19 mouse cellular contexts compared by ENCODE assay signal in genomic region chr13:49129154-49129553, GRCm38 (mm10). TPM values are rescaled to one million over a fixed set of nuclear protein-coding genes. Genes with fewer than 3 reads are reported as not detected.
DNase-seq lines count a peak whose midpoint lies in the region; ATAC-seq and TF ChIP-seq lines count a peak whose summit lies in the region.
"Had no signal": no experiment of that assay in that cellular context is flagged by ENCODE, and none has a peak within 500 bp of the region (broad histone marks: within the 10 kb centered on the region; RNA-seq: fewer than 3 reads in every experiment).

No protein-coding gene starts in this region.

- intact Hi-C loops in left cerebral cortex, adult 2 months (cut with DNase I) = no loop called here
- intact Hi-C loops in left cerebral cortex, postnatal 25 days (cut with DNase I) = no loop called here

- H3K4me2 ChIP-seq in forebrain, embryonic 15.5 days (replicated peaks) = no peak overlapping the region
- no peak overlapping the region for H3K4me2 ChIP-seq in forebrain, embryonic 16.5 days (ENCODE audit: low read length)
- H3K4me2 ChIP-seq in heart, embryonic 15.5 days = no peak overlapping the region
- H3K4me2 ChIP-seq in midbrain, postnatal 0 days (ENCODE audit: low read depth, low read length, poor library complexity, severe bottlenecking) = no peak overlapping the region
- H3K4me2 ChIP-seq in liver, postnatal 0 days (ENCODE audit: low read depth, low read length) = no peak overlapping the region
- H3K4me2 ChIP-seq: embryonic facial prominence, embryonic 15.5 days; limb, embryonic 12.5 days; liver, embryonic 12.5 days; lung, embryonic 14.5 days had no signal

- TF ChIP-seq CTCF in left cerebral cortex, adult 2 months (IDR thresholded peaks at IDR 0.05) = no peak
- TF ChIP-seq CTCF in midbrain, postnatal 0 days (IDR thresholded peaks at IDR 0.05) = no peak
- TF ChIP-seq CTCF in liver, postnatal 0 days (IDR thresholded peaks at IDR 0.05; ENCODE audit: low read depth) = no peak

- no peak for ATAC-seq in forebrain, embryonic 15.5 days (replicated peaks)
- ATAC-seq in forebrain, embryonic 16.5 days = no peak
- ATAC-seq in heart, embryonic 15.5 days (replicated peaks; ENCODE audit: insufficient number of reproducible peaks, insufficient read depth, low FRiP score, low read depth) = no peak
- ATAC-seq in midbrain, postnatal 0 days (ENCODE audit: low FRiP score) = no peak
- no peak for ATAC-seq in liver, postnatal 0 days
- ATAC-seq: activated CD4-positive, CD25-positive, alpha-beta regulatory T cell, adult 4 months; liver, embryonic 12.5 days had no signal

- H3K27ac ChIP-seq in forebrain, embryonic 15.5 days (replicated peaks) = peak overlapping the region; percentile 9; the same call in 1 of the 2 replicates
- H3K27ac ChIP-seq in forebrain, embryonic 16.5 days (ENCODE audit: low read length) = no peak overlapping the region
- peak overlapping the region; percentile 64; the same call in 1 of the 2 replicates for H3K27ac ChIP-seq in heart, embryonic 15.5 days
- H3K27ac ChIP-seq in left cerebral cortex, adult 2 months = peak overlapping the region; percentile 71
- H3K27ac ChIP-seq in midbrain, postnatal 0 days (ENCODE audit: low read depth, low read length) = peak overlapping the region; percentile 44; the same call in 1 of the 2 replicates
- no peak overlapping the region for H3K27ac ChIP-seq in liver, postnatal 0 days (ENCODE audit: low read depth)
- H3K27ac ChIP-seq: embryonic facial prominence, embryonic 15.5 days; limb, embryonic 12.5 days; liver, embryonic 12.5 days had no signal

- peaks cover 66% of the 10 kb centered on the region for H3K4me1 ChIP-seq in forebrain, embryonic 15.5 days
- peaks cover 60% of the 10 kb centered on the region for H3K4me1 ChIP-seq in forebrain, embryonic 16.5 days (replicated peaks; ENCODE audit: control insufficient read depth, insufficient read depth, low read length)
- H3K4me1 ChIP-seq in heart, embryonic 15.5 days (replicated peaks) = peaks cover 62% of the 10 kb centered on the region
- H3K4me1 ChIP-seq in midbrain, postnatal 0 days (ENCODE audit: insufficient read depth, low read length) = peaks cover 33% of the 10 kb centered on the region
- H3K4me1 ChIP-seq in liver, postnatal 0 days (ENCODE audit: insufficient read depth) = peaks cover 7% of the 10 kb centered on the region

- WGBS in forebrain, embryonic 15.5 days = 96% methylated on average over 1 of the region's 1 CpGs
- 96% methylated on average over 1 of the region's 1 CpGs for WGBS in forebrain, embryonic 16.5 days
- 87% methylated on average over 1 of the region's 1 CpGs for WGBS in heart, embryonic 15.5 days
- WGBS in midbrain, postnatal 0 days = 94% methylated on average over 1 of the region's 1 CpGs
- 83% methylated on average over 1 of the region's 1 CpGs for WGBS in liver, postnatal 0 days (ENCODE audit: insufficient replicate concordance)

- no peak for DNase-seq in heart, adult 8-10 months (ENCODE audit: low spot score)
- DNase-seq in left cerebral cortex, adult 2 months (ENCODE audit: extremely low spot score in 1 of 2, low spot score in 2 of 2) = no peak
- no peak for DNase-seq in left cerebral cortex, postnatal 25 days (ENCODE audit: low spot score in 2 of 2)
- no peak for DNase-seq in midbrain, postnatal 0 days (ENCODE audit: low spot score)
- DNase-seq in liver, postnatal 0 days = no peak
- DNase-seq: kidney, adult 2 months; kidney, postnatal 10 days; lung, postnatal 4 days; thymus, adult 2 months had no signal

- H3K36me3 ChIP-seq in forebrain, embryonic 15.5 days = no peaks in the 10 kb centered on the region
- no peaks in the 10 kb centered on the region for H3K36me3 ChIP-seq in forebrain, embryonic 16.5 days (ENCODE audit: control insufficient read depth, insufficient read depth)
- H3K36me3 ChIP-seq in heart, embryonic 15.5 days = no peaks in the 10 kb centered on the region
- H3K36me3 ChIP-seq in midbrain, postnatal 0 days (ENCODE audit: insufficient read depth, low read length) = no peaks in the 10 kb centered on the region
- no peaks in the 10 kb centered on the region for H3K36me3 ChIP-seq in liver, postnatal 0 days (replicated peaks; ENCODE audit: insufficient read depth, low read length)
- H3K36me3 ChIP-seq: embryonic facial prominence, embryonic 15.5 days; G1E; limb, embryonic 12.5 days; liver, embryonic 12.5 days had no signal

- H3K9ac ChIP-seq in forebrain, embryonic 15.5 days (replicated peaks) = no peak overlapping the region
- no peak overlapping the region for H3K9ac ChIP-seq in forebrain, embryonic 16.5 days (replicated peaks; ENCODE audit: low read depth, low read length)
- H3K9ac ChIP-seq in heart, embryonic 15.5 days = no peak overlapping the region
- H3K9ac ChIP-seq in midbrain, postnatal 0 days (replicated peaks; ENCODE audit: low read length, poor library complexity, severe bottlenecking) = no peak overlapping the region
- no peak overlapping the region for H3K9ac ChIP-seq in liver, postnatal 0 days (replicated peaks)
- H3K9ac ChIP-seq: embryonic facial prominence, embryonic 15.5 days; limb, embryonic 12.5 days; liver, embryonic 12.5 days; lung, embryonic 14.5 days had no signal

- H3K9me3 ChIP-seq in forebrain, embryonic 15.5 days = no peaks in the 10 kb centered on the region
- no peaks in the 10 kb centered on the region for H3K9me3 ChIP-seq in forebrain, embryonic 16.5 days (ENCODE audit: control insufficient read depth, low read length)
- H3K9me3 ChIP-seq in heart, embryonic 15.5 days (replicated peaks) = no peaks in the 10 kb centered on the region
- no peaks in the 10 kb centered on the region for H3K9me3 ChIP-seq in midbrain, postnatal 0 days (ENCODE audit: low read length)
- no peaks in the 10 kb centered on the region for H3K9me3 ChIP-seq in liver, postnatal 0 days (ENCODE audit: low read length)
- H3K9me3 ChIP-seq: embryonic facial prominence, embryonic 15.5 days; G1E; limb, embryonic 12.5 days; liver, embryonic 12.5 days had no signal

- no peak overlapping the region for H3K4me3 ChIP-seq in forebrain, embryonic 15.5 days
- no peak overlapping the region for H3K4me3 ChIP-seq in forebrain, embryonic 16.5 days (replicated peaks; ENCODE audit: low read length)
- no peak overlapping the region for H3K4me3 ChIP-seq in heart, embryonic 15.5 days
- H3K4me3 ChIP-seq in left cerebral cortex, adult 2 months = no peak overlapping the region
- no peak overlapping the region for H3K4me3 ChIP-seq in midbrain, postnatal 0 days (ENCODE audit: low read depth, low read length)
- no peak overlapping the region for H3K4me3 ChIP-seq in liver, postnatal 0 days (ENCODE audit: low read depth, low read length)
- H3K4me3 ChIP-seq: embryonic facial prominence, embryonic 15.5 days; limb, embryonic 12.5 days; liver, embryonic 12.5 days had no signal

- no peaks in the 10 kb centered on the region for H3K27me3 ChIP-seq in forebrain, embryonic 15.5 days
- H3K27me3 ChIP-seq in forebrain, embryonic 16.5 days (replicated peaks; ENCODE audit: control insufficient read depth, insufficient read depth, low read length) = no peaks in the 10 kb centered on the region
- no peaks in the 10 kb centered on the region for H3K27me3 ChIP-seq in heart, embryonic 15.5 days
- H3K27me3 ChIP-seq in midbrain, postnatal 0 days (ENCODE audit: insufficient read depth, low read length) = no peaks in the 10 kb centered on the region
- H3K27me3 ChIP-seq in liver, postnatal 0 days (ENCODE audit: insufficient read depth, low read length) = no peaks in the 10 kb centered on the region
- H3K27me3 ChIP-seq: embryonic facial prominence, embryonic 15.5 days; limb, embryonic 12.5 days had no signal

- TF ChIP-seq EP300 in liver, postnatal 0 days (IDR thresholded peaks at IDR 0.05; ENCODE audit: low read depth) = no peak

RNA-seq across cellular contexts. Expression of gene Wnk2, which starts 18.7 kb away (rescaled TPM):
- polyA plus RNA-seq in forebrain, embryonic 15.5 days (2015; fragmentation: Nextera tagmentation; extraction: Ambion mirVana) = 21.6 and 21.9 TPM in 2 replicates
- 16.0 and 21.3 TPM in 2 replicates for polyA plus RNA-seq in forebrain, embryonic 16.5 days (2015; fragmentation: Nextera tagmentation; extraction: Ambion mirVana)
- 1.4 and 2.0 TPM in 2 replicates for polyA plus RNA-seq in heart, embryonic 15.5 days (2015; fragmentation: Nextera tagmentation; extraction: Ambion mirVana)
- 10 to 100 TPM; 60.5 to 89.6 (median 75.4) TPM for total RNA-seq in heart, adult 8-10 months (2022)
- total RNA-seq in left cerebral cortex, adult 2 months (2021) = 100 to 1,000 TPM; 129 to 145 TPM
- total RNA-seq in left cerebral cortex, postnatal 25 days (2021) = 100 to 1,000 TPM; 111 to 115 TPM
- total RNA-seq in midbrain, postnatal 0 days (2014; rRNA removed) = 62.9 and 63.4 TPM in 2 replicates
- polyA plus RNA-seq in midbrain, postnatal 0 days (2015; fragmentation: Nextera tagmentation; extraction: Ambion mirVana) = 15.2 and 17.7 TPM in 2 replicates
- 0.13 and 0.15 TPM in 2 replicates for polyA plus RNA-seq in liver, postnatal 0 days (2015; fragmentation: Nextera tagmentation; extraction: Ambion mirVana)
- total RNA-seq: granulocyte monocyte progenitor cell, adult 5-6 weeks had no signal
- polyA plus RNA-seq: activated CD4-positive, CD25-positive, alpha-beta regulatory T cell, adult 4 months; G1E had no signal

RNA-seq across cellular contexts. Expression of gene Ninj1, which starts 58.1 kb away (rescaled TPM):
- 21.1 and 22.0 TPM in 2 replicates for polyA plus RNA-seq in forebrain, embryonic 15.5 days (2015; fragmentation: Nextera tagmentation; extraction: Ambion mirVana)
- polyA plus RNA-seq in forebrain, embryonic 16.5 days (2015; fragmentation: Nextera tagmentation; extraction: Ambion mirVana) = 21.3 and 23.1 TPM in 2 replicates
- 70.2 and 75.7 TPM in 2 replicates for polyA plus RNA-seq in heart, embryonic 15.5 days (2015; fragmentation: Nextera tagmentation; extraction: Ambion mirVana)
- 100 to 1,000 TPM; 111 to 152 (median 131) TPM for total RNA-seq in heart, adult 8-10 months (2022)
- total RNA-seq in left cerebral cortex, adult 2 months (2021) = 10 to 100 TPM; 17.8 to 19.7 TPM
- total RNA-seq in left cerebral cortex, postnatal 25 days (2021) = 10 to 100 TPM; 16.3 to 24.0 TPM
- total RNA-seq in midbrain, postnatal 0 days (2014; rRNA removed) = 19.4 and 29.7 TPM in 2 replicates
- 34.8 and 36.5 TPM in 2 replicates for polyA plus RNA-seq in midbrain, postnatal 0 days (2015; fragmentation: Nextera tagmentation; extraction: Ambion mirVana)
- 106 and 118 TPM in 2 replicates for polyA plus RNA-seq in liver, postnatal 0 days (2015; fragmentation: Nextera tagmentation; extraction: Ambion mirVana)

Comparison
In these comparisons a context has a peak if more than half of its experiments do, and no peak if none do; other contexts are left out.
1. H3K27ac ChIP-seq: peak in forebrain, embryonic 15.5 days (single experiment), heart, embryonic 15.5 days (single experiment), left cerebral cortex, adult 2 months (single experiment) and midbrain, postnatal 0 days (single experiment); none in forebrain, embryonic 16.5 days (single experiment) and liver, postnatal 0 days (single experiment).